Mouse (Mus musculus) mature B cell (primary cell): ENCODE data around the gene Gm13090.

ENCODE experiments used
- in situ Hi-C: fragments of 300-500 bp; cut with MboI; formaldehyde crosslinking; loops from 2 replicates; pipeline ENCODE4 v1.14.3; 2019

Gm13090 gene

DNA sequence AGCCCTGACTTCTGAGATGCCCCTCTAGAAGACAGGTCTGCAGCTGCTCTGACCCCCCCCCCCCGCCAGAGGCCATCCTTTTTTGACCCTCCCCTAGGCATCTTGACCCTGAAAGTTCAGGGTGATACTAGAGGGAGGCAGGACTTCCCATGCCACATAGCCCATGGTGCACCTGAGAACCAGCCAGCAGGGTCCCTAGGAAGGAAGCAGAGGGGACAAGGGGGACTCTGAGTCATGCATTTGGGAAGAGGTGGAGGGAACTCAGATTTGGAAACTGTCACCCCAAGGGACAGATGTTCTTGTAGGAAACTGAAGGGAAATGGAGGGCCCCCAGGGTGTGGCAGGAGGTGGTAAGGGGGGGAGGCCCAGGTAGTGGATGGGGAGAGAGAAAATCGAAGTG, 49.2 kb downstream of the Gm13090 start:
- in situ Hi-C loops, result no loop called here

DNA sequence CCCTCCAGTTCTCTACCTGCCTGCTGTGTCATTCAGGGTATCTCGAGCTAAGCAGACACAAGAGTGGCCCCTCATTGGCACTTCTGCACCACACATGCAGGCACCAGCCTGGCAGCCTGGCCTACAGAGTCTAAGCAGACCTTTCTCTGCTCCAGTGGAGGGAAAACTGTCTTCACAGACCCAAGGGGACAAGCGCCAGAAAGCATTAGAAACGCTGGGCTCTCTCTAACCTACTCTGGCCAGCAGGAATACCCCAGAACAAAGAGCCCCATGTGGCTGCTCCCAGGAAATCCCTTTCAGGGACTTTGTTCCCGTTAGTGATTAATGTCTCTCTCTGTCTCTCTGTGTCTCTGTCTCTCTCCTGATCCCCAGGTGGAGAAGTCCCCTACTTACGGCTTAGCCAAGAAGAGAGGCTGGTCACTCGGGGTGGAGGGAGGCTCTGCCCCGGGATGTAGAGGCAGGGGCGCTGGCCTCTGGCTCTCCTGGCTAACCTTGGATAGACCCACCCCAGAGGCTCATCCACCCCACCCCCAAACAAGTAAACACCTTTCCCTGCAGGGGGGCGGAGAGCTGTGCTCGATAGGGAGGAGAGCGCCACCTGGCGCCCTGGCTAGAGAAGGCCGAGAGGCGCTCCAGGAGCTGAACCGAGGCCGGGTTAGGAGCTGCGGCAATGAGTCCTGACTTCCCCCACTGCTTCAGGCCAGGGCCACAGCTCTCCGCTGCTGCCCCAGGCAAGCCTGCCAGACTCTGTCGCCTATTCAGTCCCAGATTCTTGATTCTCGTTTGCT, 49.9 kb downstream of the Gm13090 start:
- in situ Hi-C loops, result no loop called here

DNA sequence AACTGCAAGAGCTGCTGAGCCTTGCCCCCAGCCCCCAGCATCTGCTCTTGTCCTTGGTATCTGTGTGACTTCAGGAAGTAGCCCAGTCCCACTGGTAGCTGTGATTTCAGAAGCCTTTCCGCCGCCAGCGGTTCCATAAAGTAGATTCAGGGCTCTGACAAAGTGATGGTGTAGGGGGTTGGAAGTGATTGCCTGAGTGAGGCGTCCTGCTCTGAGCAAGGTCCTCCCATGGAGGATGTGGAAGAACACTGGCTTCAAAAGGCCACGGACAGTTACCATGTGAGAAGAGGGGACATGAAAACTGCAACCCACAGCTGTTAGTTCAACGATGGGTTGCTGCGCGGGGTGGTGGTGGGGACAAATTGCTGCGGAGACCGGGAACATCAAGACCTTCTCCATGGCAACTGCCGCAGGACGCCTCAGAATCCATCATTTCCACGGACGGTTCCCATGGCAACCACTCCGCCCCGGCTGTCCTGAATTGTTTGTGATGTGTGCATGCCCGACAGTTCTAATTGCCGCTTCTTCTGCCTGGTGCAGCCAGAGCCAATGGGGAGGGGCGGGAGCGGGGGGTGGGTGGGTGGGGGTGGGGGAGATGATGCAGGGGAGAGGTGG, 51.1 kb downstream of the Gm13090 start:
- in situ Hi-C loops, result no loop called here
